Mouse (Mus musculus): ENCODE results near the gene Prss36. TPM values are rescaled to one million over a fixed set of nuclear protein-coding genes. Genes with fewer than 3 reads are reported as not detected.

Gene Prss36
- polyA plus RNA-seq, 1 experiment from 2014 or later, result 7.8 TPM

DNA sequence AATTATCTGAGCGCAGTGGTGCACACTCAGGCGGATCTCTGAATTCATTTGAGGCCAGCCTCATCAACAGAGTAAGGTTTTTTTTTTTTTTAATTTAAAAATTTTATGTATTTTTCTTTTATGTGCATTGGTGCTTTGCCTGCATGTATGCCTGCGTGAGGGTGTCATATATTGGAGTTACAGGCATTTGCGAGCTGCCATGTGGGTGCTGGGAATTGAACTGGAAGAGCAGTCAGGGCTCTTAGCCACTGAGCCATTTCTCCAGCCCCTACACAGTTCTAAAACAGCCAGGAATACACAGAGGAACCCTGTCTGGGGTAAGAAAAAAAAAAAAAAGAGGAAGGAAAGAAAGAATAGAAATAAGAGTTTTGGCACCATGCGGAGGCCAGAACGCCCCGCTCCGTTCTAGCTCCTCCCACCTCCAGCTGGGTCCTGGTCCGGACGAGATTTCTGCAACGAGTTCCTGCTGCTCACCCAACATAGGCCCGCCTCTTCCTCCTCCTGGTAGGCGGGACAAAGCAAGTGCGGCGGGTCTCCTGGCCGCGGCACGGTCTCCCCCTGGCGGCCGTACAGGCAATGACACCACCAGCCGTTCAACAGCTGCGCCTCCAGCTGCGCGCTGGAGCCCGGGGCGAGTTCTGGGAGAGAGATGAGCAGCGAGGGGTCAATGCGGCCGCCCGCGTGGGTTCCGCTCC lies 11.3 kb downstream of the Prss36 start:
- peak; percentile 96 for DNase-seq (ENCODE audit: low spot score)

DNA sequence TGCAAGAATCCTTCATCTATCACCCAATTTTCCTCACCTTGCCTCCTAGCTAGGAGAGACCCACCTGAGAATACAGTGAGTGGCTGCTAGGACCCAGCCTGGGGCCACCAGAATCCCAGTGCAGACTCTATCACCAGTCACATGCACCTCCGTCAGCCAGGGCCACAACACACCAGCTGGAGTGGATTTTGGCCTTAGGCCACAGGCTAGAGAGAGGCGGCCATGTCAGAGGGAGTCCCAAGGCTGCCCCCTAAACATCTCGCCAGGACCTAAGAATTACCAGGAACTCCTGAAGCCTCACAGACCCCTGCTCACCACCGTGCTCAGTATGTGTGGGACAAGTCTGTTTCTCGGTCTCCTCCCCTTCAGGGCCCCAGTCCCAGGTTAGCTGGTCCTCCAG lies 12.4 kb downstream of the Prss36 start:
- no peak for DNase-seq (ENCODE audit: low spot score)

GRCm38 (mm10) chr7:127932273-127933031 lies 14.1 kb downstream of the Prss36 start:
- no peak for DNase-seq (ENCODE audit: low spot score)

- no peak for DNase-seq (ENCODE audit: low spot score)
Measured at GRCm38 (mm10) chr7:127931351-127932135, 15.0 kb downstream of the Prss36 start.

- no peak for DNase-seq (ENCODE audit: low spot score)
Measured at GRCm38 (mm10) chr7:127930636-127931035, 15.9 kb downstream of the Prss36 start.

- DNase-seq (ENCODE audit: low spot score), result no peak
Measured at GRCm38 (mm10) chr7:127929923-127930322, 16.6 kb downstream of the Prss36 start, which contains the start of gene Prss8. Gene Prss8, minus strand, starts transcription at chr7:127930104.

GRCm38 (mm10) chr7:127928596-127928995 lies 17.9 kb downstream of the Prss36 start:
- DNase-seq (ENCODE audit: low spot score), result no peak

- no peak for DNase-seq (ENCODE audit: low spot score)
Measured at GRCm38 (mm10) chr7:127927726-127928125, 18.8 kb downstream of the Prss36 start.

DNA sequence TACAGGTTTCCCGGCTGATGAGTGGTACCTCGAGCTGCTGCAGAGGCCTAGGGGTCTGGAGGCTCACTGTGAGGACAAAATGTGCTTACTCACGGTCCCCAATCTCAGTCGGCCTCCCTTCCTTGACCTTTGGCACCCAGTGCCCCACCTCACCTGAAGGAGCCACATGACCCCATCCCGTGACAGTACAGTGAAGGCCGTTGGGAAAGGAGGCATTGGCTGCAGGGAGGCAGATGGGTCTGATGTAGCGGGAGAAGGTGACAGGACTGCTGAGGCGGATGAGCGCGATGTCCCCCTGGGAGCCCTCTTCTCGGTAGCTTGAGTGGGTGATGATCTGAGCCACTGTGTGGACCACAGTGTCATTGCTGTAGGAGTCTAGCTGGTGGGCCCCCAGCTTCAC lies 19.7 kb downstream of the Prss36 start:
- DNase-seq (ENCODE audit: low spot score), result no peak

GRCm38 (mm10) chr7:127926066-127926465 lies 20.5 kb downstream of the Prss36 start:
- no peak for DNase-seq (ENCODE audit: low spot score)

GRCm38 (mm10) chr7:127925252-127925651 lies 21.3 kb downstream of the Prss36 start:
- DNase-seq (ENCODE audit: low spot score), result no peak

- no peak for DNase-seq (ENCODE audit: low spot score)
Measured at GRCm38 (mm10) chr7:127923714-127924113, 22.8 kb downstream of the Prss36 start.

DNA sequence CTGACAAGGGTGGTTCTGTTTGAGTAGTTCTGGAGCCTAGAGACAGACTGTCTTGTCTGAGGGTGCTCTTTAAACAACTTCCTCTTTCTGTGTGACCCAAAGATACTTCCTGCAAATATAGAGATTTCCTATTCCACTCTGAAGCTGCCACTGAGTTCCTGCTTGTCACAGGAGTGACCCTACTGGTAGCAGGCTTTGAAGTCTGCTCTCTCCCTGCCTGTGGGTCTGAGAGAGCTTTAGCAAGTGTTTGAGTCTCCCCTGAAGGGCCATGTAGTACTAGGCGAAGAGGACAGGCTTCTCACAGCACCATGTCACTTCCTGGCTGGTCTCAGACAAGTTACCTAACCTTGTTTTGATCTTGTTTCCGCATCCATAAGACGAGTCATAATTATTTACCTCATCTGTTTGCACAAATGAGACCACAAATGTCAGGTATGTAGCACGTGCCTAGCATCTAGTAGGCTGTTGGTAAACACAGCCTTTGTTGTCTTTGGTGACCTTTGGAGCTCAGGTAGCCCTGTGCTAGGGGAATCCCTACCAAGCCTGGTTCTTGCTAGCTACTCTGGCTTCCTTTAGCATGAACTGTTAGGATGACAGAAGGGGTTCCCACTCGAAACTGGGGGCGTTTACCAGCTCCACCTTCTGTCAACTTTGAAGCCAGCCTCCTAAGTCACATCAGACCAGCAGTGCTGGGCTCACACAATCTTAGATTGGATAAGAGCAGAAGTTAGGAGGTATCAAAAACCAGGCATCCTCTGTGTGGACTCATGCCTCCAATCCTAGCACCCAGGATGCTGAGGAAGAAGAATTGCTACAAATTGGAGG lies 23.9 kb downstream of the Prss36 start:
- DNase-seq (ENCODE audit: low spot score), result no peak

- no peak for DNase-seq (ENCODE audit: low spot score)
Measured at GRCm38 (mm10) chr7:127921516-127921915, 25.0 kb downstream of the Prss36 start.

DNA sequence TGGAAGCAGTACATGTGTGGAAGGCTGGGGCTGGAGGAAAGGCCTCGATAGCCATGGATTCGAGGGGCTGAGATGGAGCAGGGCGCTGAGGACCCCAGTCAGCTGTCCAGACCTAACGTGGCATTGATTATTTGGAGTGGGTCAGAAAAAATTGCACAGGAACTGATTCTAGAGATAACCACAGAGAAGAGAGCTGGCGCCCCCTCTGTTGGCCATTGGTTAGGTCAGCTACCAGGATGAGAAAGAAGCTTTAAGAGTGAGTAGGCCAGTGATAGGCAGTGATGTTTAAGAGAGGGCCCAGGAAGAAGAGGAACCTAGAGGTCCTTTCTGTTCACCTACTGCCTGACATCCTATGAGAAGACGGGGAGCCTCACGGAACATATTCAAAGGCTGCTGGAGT lies 27.2 kb downstream of the Prss36 start:
- DNase-seq (ENCODE audit: low spot score), result no peak

DNA sequence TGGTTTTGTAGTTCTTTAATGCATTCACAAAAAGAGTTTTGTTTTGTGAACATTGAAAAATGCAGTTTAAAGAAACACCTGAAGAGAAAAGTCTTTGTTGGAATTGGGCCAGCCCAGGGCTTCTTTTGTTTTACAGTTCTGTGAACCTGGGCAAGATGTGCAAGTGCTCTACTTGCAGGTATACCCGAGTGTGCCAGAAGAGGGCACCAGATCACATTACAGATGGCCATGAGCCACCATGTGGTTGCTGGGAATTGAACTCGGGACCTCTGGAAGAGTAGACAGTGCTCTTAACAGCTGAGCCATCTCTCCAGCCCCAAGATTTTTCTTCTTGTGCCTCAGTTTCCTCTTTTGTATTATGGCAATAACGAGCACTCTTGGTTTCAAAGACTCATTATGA lies 28.3 kb downstream of the Prss36 start:
- peak; percentile 67 for DNase-seq (ENCODE audit: low spot score)

GRCm38 (mm10) chr7:127915293-127915692 lies 31.2 kb downstream of the Prss36 start:
- DNase-seq (ENCODE audit: low spot score), result no peak

- DNase-seq (ENCODE audit: low spot score), result no peak
Measured at GRCm38 (mm10) chr7:127912938-127913337, 33.6 kb downstream of the Prss36 start.

GRCm38 (mm10) chr7:127912190-127912871 lies 34.2 kb downstream of the Prss36 start, which contains the start of gene Kat8:
Gene Kat8, plus strand, starts transcription at chr7:127912516.
- DNase-seq (ENCODE audit: low spot score), result peak; percentile 91

GRCm38 (mm10) chr7:127908656-127909055 lies 37.9 kb downstream of the Prss36 start:
- DNase-seq (ENCODE audit: low spot score), result no peak
